ENCODE assay signal across 23 mouse cellular contexts in the genomic region with DNA sequence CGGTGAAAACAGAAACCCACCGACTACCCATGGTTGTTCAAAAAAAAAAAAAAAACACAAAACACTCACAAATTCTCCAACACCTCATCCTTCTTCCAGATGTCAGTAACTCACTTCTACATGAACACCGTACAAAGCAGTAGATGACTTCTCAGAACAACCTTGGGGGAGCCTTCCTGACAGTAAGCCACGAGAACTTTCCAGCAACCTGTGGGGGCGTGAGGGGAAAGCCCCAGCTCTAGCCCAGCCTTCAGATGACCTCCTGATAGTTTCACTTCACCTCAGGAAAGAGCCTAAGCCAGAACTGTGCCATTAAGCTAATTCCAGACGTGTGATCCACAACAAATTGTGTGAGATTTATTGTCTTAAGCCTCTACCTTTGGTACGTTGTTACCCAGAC. TPM values are rescaled to one million over a fixed set of nuclear protein-coding genes. Genes with fewer than 3 reads are reported as not detected.
DNase-seq lines count a peak whose midpoint lies in the region; ATAC-seq and TF ChIP-seq lines count a peak whose summit lies in the region.
"Had no signal": no experiment of that assay in that cellular context is flagged by ENCODE, and none has a peak within 500 bp of the region (broad histone marks: within the 10 kb centered on the region; RNA-seq: fewer than 3 reads in every experiment).

No protein-coding gene starts in this region.

- H3K9me3 ChIP-seq in CH12.LX (replicated peaks; ENCODE audit: low read length), result no peaks in the 10 kb centered on the region
- H3K9me3 ChIP-seq: heart, embryonic 10.5 days; hindbrain, embryonic 12.5 days; hindbrain, embryonic 15.5 days had no signal

- peak; percentile 30 for DNase-seq in CD4-positive, CD25-positive, alpha-beta regulatory T cell, adult 2 months (ENCODE audit: low read depth, low spot score)
- DNase-seq in CH12.LX (ENCODE audit: extremely low read depth), result peak; percentile 82
- DNase-seq in thymus, postnatal 0 days (ENCODE audit: low spot score), result no peak
- DNase-seq in lung, adult 18-20 months, result no peak
- DNase-seq in left cerebral cortex, adult 9 months (ENCODE audit: low spot score in 2 of 2), result no peak
- DNase-seq: adrenal gland, postnatal 10 days; adrenal gland, postnatal 36 days; cerebellum, adult 18-20 months; cerebellum, adult 9-10 months; cerebellum, postnatal 14 days; forebrain, postnatal 0 days; gastrocnemius, adult 2 months; gastrocnemius, postnatal 14 days; heart, adult 18-20 months; heart, postnatal 14 days; heart, postnatal 4 days had no signal

- peak overlapping the region; percentile 23 to 65 (median 47) for H3K4me3 ChIP-seq in CH12.LX (replicated peaks in 1 of 3; ENCODE audit: low read depth in 2 of 3, low read length in 2 of 3, poor library complexity in 1 of 3)
- H3K4me3 ChIP-seq: gastrocnemius, adult 2 months; heart, embryonic 10.5 days; heart, embryonic 13.5 days; hindbrain, embryonic 12.5 days; hindbrain, embryonic 15.5 days had no signal

- no peaks in the 10 kb centered on the region for H3K27me3 ChIP-seq in CH12.LX (replicated peaks)
- H3K27me3 ChIP-seq: heart, embryonic 13.5 days had no signal

- TF ChIP-seq CTCF in CH12.LX (conservative IDR thresholded peaks at IDR 0.05 in 1 of 2, IDR thresholded peaks at IDR 0.05 in 1 of 2; ENCODE audit: low read depth in 2 of 2, low read length in 2 of 2), result no peak

- in situ Hi-C loops in CH12.LX (cut with MboI; ENCODE audit: low pct_ligation_motif_present, low pct_unique_long_range_greater_than_20kb, low sequenced_read_pairs), result loop anchor here (10.0 kb wide), 1 partner anchor 98 kb away; no protein-coding TSS in a partner anchor

- peaks cover 0 to 4% of the 10 kb centered on the region in 2 experiments for H3K36me3 ChIP-seq in CH12.LX (replicated peaks in 1 of 2; ENCODE audit: control insufficient read depth in 1 of 2, insufficient read depth in 1 of 2, low read length in 1 of 2)
- H3K36me3 ChIP-seq: heart, embryonic 10.5 days; heart, embryonic 13.5 days; hindbrain, embryonic 12.5 days; hindbrain, embryonic 15.5 days had no signal

- TF ChIP-seq POLR2A in CH12.LX (IDR thresholded peaks at IDR 0.05; ENCODE audit: low read depth, low read length), result peak; percentile 50; the same call in 1 of the 2 replicates

- TF ChIP-seq EP300 in CH12.LX (IDR thresholded peaks at IDR 0.05; ENCODE audit: low read length), result peak; percentile 93

- H3K4me2 ChIP-seq in CH12.LX (ENCODE audit: insufficient read depth, low read depth, poor library complexity, severe bottlenecking), result peak overlapping the region; percentile 65
- H3K4me2 ChIP-seq: heart, embryonic 13.5 days; hindbrain, embryonic 12.5 days; hindbrain, embryonic 15.5 days had no signal

- peaks cover 0 to 29% of the 10 kb centered on the region in 2 experiments; a peak in 3 of 4 replicates for H3K4me1 ChIP-seq in CH12.LX (ENCODE audit: control insufficient read depth in 1 of 2, insufficient read depth in 2 of 2)
- H3K4me1 ChIP-seq: heart, embryonic 10.5 days; heart, embryonic 13.5 days; hindbrain, embryonic 12.5 days; hindbrain, embryonic 15.5 days had no signal

- dilution Hi-C loops in CH12.LX (cut with MboI; ENCODE audit: extremely low pct_ligation_motif_present, extremely low pct_unique_long_range_greater_than_20kb, low sequenced_read_pairs), result no loop called here

- no peaks in the 10 kb centered on the region for H3K79me2 ChIP-seq in CH12.LX (replicated peaks; ENCODE audit: control insufficient read depth, extremely low read depth, insufficient read depth, poor library complexity, severe bottlenecking)

- TF ChIP-seq RAD21 in CH12.LX (IDR thresholded peaks at IDR 0.05; ENCODE audit: low read depth, low read length), result no peak; the same call in none of the 2 replicates

- peak overlapping the region; percentile 71 for H3K27ac ChIP-seq in CH12.LX (ENCODE audit: insufficient read depth, low read depth)
- H3K27ac ChIP-seq: gastrocnemius, adult 2 months; heart, embryonic 10.5 days; heart, embryonic 13.5 days; hindbrain, embryonic 12.5 days; hindbrain, embryonic 15.5 days had no signal

- H3K9ac ChIP-seq in CH12.LX (ENCODE audit: insufficient read depth, low read depth), result peak overlapping the region; percentile 45; the same call in 1 of the 2 replicates
- H3K9ac ChIP-seq: forebrain, postnatal 0 days; heart, embryonic 13.5 days; hindbrain, embryonic 12.5 days; hindbrain, embryonic 15.5 days had no signal

- ATAC-seq in inflammation-experienced regulatory T-cells, adult 6 months, result peak; percentile 46
- ATAC-seq: forebrain, embryonic 14.5 days; forebrain, postnatal 0 days; intestine, embryonic 16.5 days had no signal

TF ChIP-seq in CH12.LX, 34 proteins besides CTCF, POLR2A, EP300 and RAD21:
- TF ChIP-seq USF1 (IDR thresholded peaks at IDR 0.05; ENCODE audit: low read depth, low read length) (no peak), TBP (conservative IDR thresholded peaks at IDR 0.05; ENCODE audit: low read depth, low read length) (peak; percentile 43; the same call in 1 of the 2 replicates), MYC (IDR thresholded peaks at IDR 0.05; ENCODE audit: low read depth, low read length) (peak; percentile 84), JUND (conservative IDR thresholded peaks at IDR 0.05; ENCODE audit: low read depth, low read length) (no peak; the same call in 1 of the 2 replicates), IRF4 (IDR thresholded peaks at IDR 0.05; ENCODE audit: low read depth, low read length) (peak; percentile 95), PAX5 (IDR thresholded peaks at IDR 0.05; ENCODE audit: low read length) (no peak), HCFC1 (IDR thresholded peaks at IDR 0.05; ENCODE audit: low read depth, low read length) (peak; percentile 13; the same call in 1 of the 2 replicates), MEF2A (IDR thresholded peaks at IDR 0.05; ENCODE audit: borderline replicate concordance, low read depth, low read length) (peak; percentile 79), NELFE (IDR thresholded peaks at IDR 0.05; ENCODE audit: low read depth, low read length) (no peak; the same call in 1 of the 2 replicates), MAZ (IDR thresholded peaks at IDR 0.05; ENCODE audit: low read depth, low read length) (0 out of 2 replicates have a peak, but pooled peaks have one; percentile 29), ZNF384 (IDR thresholded peaks at IDR 0.05; ENCODE audit: low read depth, low read length) (peak; percentile 82), TCF12 (IDR thresholded peaks at IDR 0.05; ENCODE audit: low read depth, low read length) (peak; percentile 92), RCOR1 (conservative IDR thresholded peaks at IDR 0.05; ENCODE audit: low read depth, low read length) (0 out of 2 replicates have a peak, but pooled peaks have one; percentile 64), CHD2 (IDR thresholded peaks at IDR 0.05; ENCODE audit: low read length) (peak; percentile 83), CHD1 (IDR thresholded peaks at IDR 0.05; ENCODE audit: low read depth, low read length) (0 out of 2 replicates have a peak, but pooled peaks have one; percentile 24), ETS1 (conservative IDR thresholded peaks at IDR 0.05; ENCODE audit: low read depth, low read length) (peak; percentile 92), GABPA (IDR thresholded peaks at IDR 0.05; ENCODE audit: insufficient replicate concordance, low read depth, low read length) (no peak), E2F4 (IDR thresholded peaks at IDR 0.05; ENCODE audit: insufficient replicate concordance, low read depth, low read length) (no peak), ZMIZ1 (IDR thresholded peaks at IDR 0.05; ENCODE audit: low read depth, low read length) (peak; percentile 54; the same call in 1 of the 2 replicates), MAFK (IDR thresholded peaks at IDR 0.05; ENCODE audit: insufficient replicate concordance, low read length) (no peak), SMC3 (IDR thresholded peaks at IDR 0.05; ENCODE audit: low read depth, low read length) (peak; percentile 23; the same call in 1 of the 2 replicates), MAX (IDR thresholded peaks at IDR 0.05; ENCODE audit: low read length) (peak; percentile 71; the same call in 1 of the 2 replicates), MXI1 (IDR thresholded peaks at IDR 0.05; ENCODE audit: low read depth, low read length) (peak; percentile 94), SIN3A (IDR thresholded peaks at IDR 0.05; ENCODE audit: low read length) (peak; percentile 89), POLR2AphosphoS2 (IDR thresholded peaks at IDR 0.05; ENCODE audit: low read depth, low read length) (no peak), BHLHE40 (IDR thresholded peaks at IDR 0.05; ENCODE audit: low read depth, low read length) (peak; percentile 87), ELF1 (IDR thresholded peaks at IDR 0.05; ENCODE audit: low read depth, low read length) (peak; percentile 28; the same call in 1 of the 2 replicates), JUN (IDR thresholded peaks at IDR 0.05; ENCODE audit: insufficient read depth, low read depth, low read length) (peak; percentile 54), ZKSCAN1 (IDR thresholded peaks at IDR 0.05; ENCODE audit: borderline replicate concordance, low read depth, low read length) (no peak), KAT2A (IDR thresholded peaks at IDR 0.05; ENCODE audit: insufficient replicate concordance, low read length) (no peak)

RNA-seq across cellular contexts. Expression of a gene that starts 24.2 kb away (rescaled TPM):
- total RNA-seq in CH12.LX (2012; rRNA removed), result 3.0 and 3.3 TPM in 2 replicates
- 0.51 and 1.6 TPM in 2 replicates for total RNA-seq in CH12.LX (2014; rRNA removed)
- 11.8 and 15.5 TPM in 2 replicates for polyA plus RNA-seq in CH12.LX (2012; ENCODE audit: insufficient read length, low read depth)
- 1 to 10 TPM; 2.4 to 4.1 (median 3.3) TPM for polyA plus RNA-seq in inflammation-experienced regulatory T-cells, adult 6 months (2017; shearing (Covaris generic))
- polyA plus RNA-seq in thymus, postnatal 0 days (2015; fragmentation: Nextera tagmentation; extraction: Ambion mirVana), result 12.9 and 14.7 TPM in 2 replicates

Comparison
In these comparisons a context has a peak if more than half of its experiments do, and no peak if none do; other contexts are left out.
1. DNase-seq: peak in CD4-positive, CD25-positive, alpha-beta regulatory T cell, adult 2 months (single experiment) and CH12.LX (single experiment); none in thymus, postnatal 0 days (single experiment), lung, adult 18-20 months (0 of 2) and left cerebral cortex, adult 9 months (0 of 2).